Mouse (Mus musculus) lung, embryonic 14.5 days (tissue): ENCODE results near the gene Sigirr. TPM values are rescaled to one million over a fixed set of nuclear protein-coding genes. Genes with fewer than 3 reads are reported as not detected.

Experiments
- ATAC-seq: fragments of 200-750 bp; cut with Nextera tagmentation; 2 replicates; pipeline ENCODE4 v1.8.0; 2017; ENCODE audit warnings: mild to moderate bottlenecking, moderate TSS enrichment, moderate library complexity; ENCODE audit not compliant: insufficient read depth
- DNase-seq: peaks from one replicate; pipeline ENCODE4 v3.0.0-alpha.2; 2015
- H3K27ac ChIP-seq: fragments of 300-500 bp; sonication (generic); 2 replicates; pipeline ENCODE4 v1.5.1; 2014; ENCODE audit warnings: low read depth, mild to moderate bottlenecking, moderate library complexity
- H3K27me3 ChIP-seq: fragments of 300-500 bp; sonication (generic); 2 replicates; pipeline ENCODE4 v1.6.1; 2014; ENCODE audit warnings: low read length, control low read depth; ENCODE audit not compliant: insufficient read depth
- H3K36me3 ChIP-seq: fragments of 300-500 bp; sonication (generic); 2 replicates; pipeline ENCODE4 v1.6.1; 2014; ENCODE audit warnings: control low read depth; ENCODE audit not compliant: insufficient read depth
- H3K4me1 ChIP-seq: fragments of 300-500 bp; sonication (generic); 2 replicates; pipeline ENCODE4 v1.6.1; 2014; ENCODE audit warnings: antibody characterized with exemption, control low read depth; ENCODE audit not compliant: insufficient read depth
- H3K4me2 ChIP-seq: fragments of 300-500 bp; sonication (generic); 2 replicates; pipeline ENCODE4 v1.6.1; 2014; ENCODE audit warnings: mild to moderate bottlenecking
- H3K4me3 ChIP-seq: fragments of 300-500 bp; sonication (generic); 2 replicates; pipeline ENCODE4 v1.5.1; 2014; ENCODE audit warnings: low read depth, low read length
- H3K9ac ChIP-seq: fragments of 300-500 bp; sonication (generic); 2 replicates; pipeline ENCODE4 v1.6.1; 2014
- H3K9me3 ChIP-seq: fragments of 300-500 bp; sonication (generic); 2 replicates; pipeline ENCODE4 v1.6.1; 2016; ENCODE audit warnings: low read depth, low read length, control low read depth
- CTCF ChIP-seq: IDR thresholded peaks from 2 replicates; pipeline ENCODE4 v1.5.1; 2016; ENCODE audit warnings: antibody characterized with exemption, low read depth
- WGBS: fragments of 180-500 bp; shearing (Covaris S2); extraction: QIAGEN DNeasy Blood & Tissue Kit; methylation state at CpG from one replicate; pipeline ENCODE4 v1.1.7; 2014; 5-methylcytosine and 5-hydroxymethylcytosine counted together
- polyA plus RNA-seq: library from polyadenylated mRNA; unstranded; fragments of >200 nt; fragmentation: Nextera tagmentation; extraction: Ambion mirVana; gene quantifications from 2 replicates; pipeline ENCODE4 v1.2.1, GENCODE M21; 2014

The Sigirr gene
- polyA plus RNA-seq, 1 experiment from 2014 or later, result 7.8 TPM

DNA sequence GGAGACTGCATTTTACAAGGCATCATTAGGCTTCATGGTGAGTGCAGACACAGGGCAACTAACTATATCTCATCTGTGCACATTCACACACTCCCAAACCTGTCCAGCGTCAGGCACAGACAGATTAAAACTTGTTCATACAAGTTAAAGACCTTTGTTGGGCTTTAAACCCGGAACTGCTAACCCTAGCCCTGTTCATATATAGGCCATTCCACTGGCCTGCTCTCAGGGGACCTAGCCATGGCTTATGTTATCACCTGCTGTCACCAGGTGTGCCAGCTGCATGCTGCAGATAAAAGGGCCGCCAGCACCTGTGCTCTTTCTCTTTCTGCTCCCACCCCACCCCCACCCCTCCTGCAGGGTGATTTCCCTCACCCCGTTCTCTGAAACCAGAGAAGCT, 57.8 kb downstream of the Sigirr start:
- no peak for ATAC-seq
- WGBS, result 56% methylated on average over 4 of the region's 4 CpGs
- no peaks in the 10 kb centered on the region for H3K9me3 ChIP-seq
- no peak for TF ChIP-seq CTCF
- H3K4me2 ChIP-seq, result no peak overlapping the region
- peak overlapping the region; percentile 50; the same call in 1 of the 2 replicates for H3K27ac ChIP-seq
- peaks cover 7% of the 10 kb centered on the region; the same call in 1 of the 2 replicates for H3K4me1 ChIP-seq
- no peaks in the 10 kb centered on the region for H3K36me3 ChIP-seq
- DNase-seq, result no peak
- H3K27me3 ChIP-seq, result no peaks in the 10 kb centered on the region
- H3K4me3 ChIP-seq, result no peak overlapping the region
- no peak overlapping the region for H3K9ac ChIP-seq

GRCm38 (mm10) chr7:141041661-141042060, 58.7 kb downstream of the Sigirr start:
- Histone ChIP-seq H3K9ac (no peak overlapping the region), H3K4me2 (peak overlapping the region; percentile 25; the same call in 1 of the 2 replicates), H3K27ac (peak overlapping the region; percentile 97), H3K4me1 (peaks cover 3% of the 10 kb centered on the region; the same call in 1 of the 2 replicates), H3K27me3 (no peaks in the 10 kb centered on the region), H3K4me3 (no peak overlapping the region), H3K36me3 (no peaks in the 10 kb centered on the region), H3K9me3 (no peaks in the 10 kb centered on the region)
- DNase-seq (peak; percentile 96), ATAC-seq (peak; percentile 93)
- TF ChIP-seq CTCF, result no peak
- WGBS, result 4% methylated on average over 5 of the region's 5 CpGs

Other genes with a start within 250 kb of the Sigirr start
- gene Gm45785, start 244.2 kb downstream of the Sigirr start, polyA plus RNA-seq, result not detected in 2 replicates
- 53.8 and 54.8 TPM in 2 replicates for gene Ric8a, start 243.6 kb downstream of the Sigirr start, polyA plus RNA-seq
- gene Bet1l, start 243.0 kb downstream of the Sigirr start, polyA plus RNA-seq, result 40.9 and 47.0 TPM in 2 replicates
- gene Psmd13, start 218.6 kb downstream of the Sigirr start, polyA plus RNA-seq, result 139 and 167 TPM in 2 replicates
- 16.6 and 18.2 TPM in 2 replicates for gene Sirt3, start 218.3 kb downstream of the Sigirr start, polyA plus RNA-seq
- gene Cox8b, start 200.1 kb downstream of the Sigirr start, polyA plus RNA-seq, result 1.7 TPM in 1 of 2 replicates, not detected in the other
- gene Nlrp6, start 179.7 kb downstream of the Sigirr start, polyA plus RNA-seq, result 0.08 TPM in 1 of 2 replicates, not detected in the other
- gene Pgghg, start 159.2 kb downstream of the Sigirr start, polyA plus RNA-seq, result 20.7 and 22.6 TPM in 2 replicates
- gene Ifitm5, start 150.3 kb downstream of the Sigirr start, polyA plus RNA-seq, result 1.0 and 1.3 TPM in 2 replicates
- not detected in 2 replicates for gene Gm45717, start 144.6 kb downstream of the Sigirr start, polyA plus RNA-seq
- 1,035 and 1,087 TPM in 2 replicates for gene Ifitm2, start 144.6 kb downstream of the Sigirr start, polyA plus RNA-seq
- 35.4 and 42.5 TPM in 2 replicates for gene Ifitm1, start 133.4 kb downstream of the Sigirr start, polyA plus RNA-seq
- gene Ifitm3, start 89.8 kb downstream of the Sigirr start, polyA plus RNA-seq, result 164 and 183 TPM in 2 replicates
- gene Ifitm6, start 82.6 kb downstream of the Sigirr start, polyA plus RNA-seq, result 0.49 and 1.1 TPM in 2 replicates
- gene Gm17387, start 71.4 kb downstream of the Sigirr start, polyA plus RNA-seq, result not detected in 2 replicates
- 5.6 and 7.1 TPM in 2 replicates for gene B4galnt4, start 39.5 kb downstream of the Sigirr start, polyA plus RNA-seq
- 7.5 and 8.7 TPM in 2 replicates for gene Pkp3, start 22.4 kb downstream of the Sigirr start, polyA plus RNA-seq
- 4.2 and 4.3 TPM in 2 replicates for gene Ano9, start 17.2 kb upstream of the Sigirr start, polyA plus RNA-seq
- gene Ptdss2, start 21.8 kb upstream of the Sigirr start, polyA plus RNA-seq, result 50.6 and 57.7 TPM in 2 replicates
- 124 and 130 TPM in 2 replicates for gene Rnh1, start 72.3 kb upstream of the Sigirr start, polyA plus RNA-seq
- 85.8 and 97.4 TPM in 2 replicates for gene Hras, start 93.4 kb upstream of the Sigirr start, polyA plus RNA-seq
- gene Lrrc56, start 93.6 kb upstream of the Sigirr start, polyA plus RNA-seq, result 3.8 and 4.3 TPM in 2 replicates
- gene Lmntd2, start 113.5 kb upstream of the Sigirr start, polyA plus RNA-seq, result 0.74 and 1.4 TPM in 2 replicates
- 38.9 and 41.1 TPM in 2 replicates for gene Rassf7, start 115.3 kb upstream of the Sigirr start, polyA plus RNA-seq
- 80.7 and 85.4 TPM in 2 replicates for gene Phrf1, start 128.2 kb upstream of the Sigirr start, polyA plus RNA-seq
- 1.0 and 1.9 TPM in 2 replicates for gene Irf7, start 165.9 kb upstream of the Sigirr start, polyA plus RNA-seq
- gene Cdhr5, start 176.2 kb upstream of the Sigirr start, polyA plus RNA-seq, result not detected in 2 replicates
- 2.2 and 5.1 TPM in 2 replicates for gene Sct, start 178.6 kb upstream of the Sigirr start, polyA plus RNA-seq
- gene Drd4, start 191.4 kb upstream of the Sigirr start, polyA plus RNA-seq, result 1.0 and 1.4 TPM in 2 replicates
- gene Deaf1, start 227.1 kb upstream of the Sigirr start, polyA plus RNA-seq, result 69.8 and 74.2 TPM in 2 replicates
- gene Tmem80, start 227.2 kb upstream of the Sigirr start, polyA plus RNA-seq, result 28.8 and 30.3 TPM in 2 replicates
- gene Eps8l2, start 238.3 kb upstream of the Sigirr start, polyA plus RNA-seq, result 20.0 and 22.4 TPM in 2 replicates